Mouse (Mus musculus): ENCODE data around the gene Pigs. TPM values are rescaled to one million over a fixed set of nuclear protein-coding genes. Genes with fewer than 3 reads are reported as not detected.

Pigs gene
- polyA plus RNA-seq, 1 experiment from 2014 or later, result 82.9 TPM

DNA sequence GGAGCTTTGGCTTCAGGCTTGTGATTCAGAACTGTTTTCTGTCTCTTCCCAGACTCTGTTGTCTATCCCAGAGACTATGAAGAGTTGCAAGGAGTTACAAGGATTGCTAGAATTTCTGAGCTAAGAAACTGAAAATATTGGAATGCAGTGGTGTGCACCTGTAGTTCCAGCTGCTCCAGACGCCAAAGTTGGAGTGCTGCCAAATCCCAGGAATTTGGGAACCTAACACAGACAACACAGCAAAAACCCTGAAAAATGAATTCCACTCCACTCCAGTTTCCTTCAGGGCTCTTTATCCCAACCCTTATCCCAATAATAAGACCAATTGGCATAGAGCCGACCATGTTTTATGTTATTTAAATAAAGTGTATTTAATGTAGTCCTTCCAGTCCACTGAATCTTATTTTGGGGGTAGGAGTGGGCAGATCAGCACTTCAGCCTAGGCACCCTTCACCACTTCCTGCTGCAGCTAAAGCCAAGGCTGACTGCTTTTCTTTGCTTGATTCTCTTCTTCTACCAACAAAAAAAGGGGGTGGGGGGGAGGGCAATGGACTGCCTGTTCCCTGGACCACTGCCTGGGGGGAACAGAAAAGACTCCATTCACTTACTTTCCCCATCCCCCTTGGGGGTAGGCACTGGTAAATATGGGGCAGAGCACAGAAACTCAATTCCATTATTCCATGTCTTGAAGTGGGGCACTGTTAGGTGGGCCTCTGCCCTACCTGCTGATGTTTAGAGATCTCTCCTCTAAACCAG lies 6.0 kb upstream of the Pigs start:
- WGBS, result 81% methylated on average over 2 of the region's 2 CpGs
- DNase-seq (ENCODE audit: low spot score), result no peak

DNA sequence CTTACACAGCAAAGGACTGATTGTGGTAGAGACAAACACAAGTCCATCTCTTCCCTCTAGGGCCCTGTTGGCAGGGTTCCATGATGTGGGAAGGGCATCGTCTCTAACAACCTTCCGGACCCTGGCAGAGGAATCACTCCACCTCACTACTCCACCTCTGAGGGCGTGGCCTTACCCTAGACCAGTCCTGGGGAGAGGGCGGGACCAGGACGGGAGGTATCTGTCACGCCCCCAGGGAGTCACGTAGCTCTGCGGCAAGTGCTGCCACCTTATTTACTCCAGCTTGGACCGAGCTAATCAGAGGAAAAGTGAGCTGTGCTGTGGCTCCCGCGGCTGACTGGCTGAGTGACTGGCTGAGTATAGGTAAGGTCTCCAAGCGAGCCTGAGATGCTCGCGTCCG lies 5.4 kb upstream of the Pigs start, which contains the start of gene Aldoc:
Gene Aldoc, plus strand, starts transcription at position 109 of the 400 bp plus-strand sequence.
- 7% methylated on average over 15 of the region's 15 CpGs for WGBS
- H3K4me1 ChIP-seq (replicated peaks), result peaks cover 20% of the 10 kb centered on the region
- peak; percentile 35 for DNase-seq (ENCODE audit: low spot score)
- H3K4me3 ChIP-seq, result 0 out of 2 replicates have a peak within 1 kb of the TSS, but pooled peaks have one; percentile 24
- no peaks in the 10 kb centered on the region for H3K9me3 ChIP-seq
- H3K27ac ChIP-seq, result no peak within 1 kb of the TSS; the same call in 1 of the 2 replicates
- H3K36me3 ChIP-seq, result peaks cover 79% of the 10 kb centered on the region
- no peaks in the 10 kb centered on the region for H3K27me3 ChIP-seq (ENCODE audit: insufficient read depth, poor library complexity, severe bottlenecking)

More for the DNA sequence above, 6.0 kb upstream of the Pigs start:
- Histone ChIP-seq H3K27me3 (ENCODE audit: insufficient read depth, poor library complexity, severe bottlenecking) (no peaks in the 10 kb centered on the region), H3K9me3 (no peaks in the 10 kb centered on the region), H3K36me3 (peaks cover 85% of the 10 kb centered on the region), H3K27ac (no peak overlapping the region; the same call in 1 of the 2 replicates), H3K4me1 (replicated peaks) (peaks cover 20% of the 10 kb centered on the region), H3K4me3 (no peak overlapping the region)

DNA sequence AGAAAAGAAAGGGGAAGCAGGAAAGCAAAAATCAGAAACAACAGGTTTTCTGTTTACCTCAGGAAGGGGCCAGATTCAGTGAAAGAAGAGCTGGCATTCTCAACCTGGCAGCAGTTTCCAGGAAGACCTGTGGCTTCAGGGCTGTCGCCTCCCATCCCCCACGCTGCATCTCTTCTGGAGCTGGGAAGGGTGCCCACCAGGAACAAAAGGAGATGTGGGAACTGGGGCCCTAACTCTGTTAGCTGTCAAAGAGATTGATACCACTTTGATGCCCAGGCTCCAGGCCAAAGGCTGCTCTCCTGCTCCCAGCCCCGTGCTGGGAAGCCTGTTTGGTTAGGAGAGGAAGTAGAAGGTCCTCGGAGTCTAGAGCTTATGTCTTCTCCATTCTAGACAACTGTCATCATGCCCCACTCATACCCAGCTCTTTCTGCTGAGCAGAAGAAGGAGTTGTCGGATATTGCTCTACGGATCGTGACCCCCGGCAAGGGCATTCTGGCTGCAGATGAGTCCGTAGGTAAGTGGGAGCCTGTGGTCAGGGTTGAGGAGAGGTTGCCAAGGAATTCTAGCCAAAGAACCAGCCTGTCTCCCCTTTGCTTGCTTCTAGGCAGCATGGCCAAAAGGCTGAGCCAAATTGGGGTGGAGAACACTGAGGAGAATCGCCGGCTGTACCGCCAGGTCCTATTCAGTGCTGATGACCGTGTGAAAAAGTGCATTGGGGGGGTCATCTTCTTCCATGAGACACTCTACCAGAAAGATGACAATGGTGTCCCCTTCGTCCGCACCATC lies 4.0 kb upstream of the Pigs start:
- DNase-seq (ENCODE audit: low spot score), result no peak
- 88% methylated on average over 15 of the region's 15 CpGs for WGBS
- H3K27ac ChIP-seq, result no peak overlapping the region
- H3K4me1 ChIP-seq (replicated peaks), result peaks cover 28% of the 10 kb centered on the region
- H3K36me3 ChIP-seq, result peaks cover 66% of the 10 kb centered on the region
- no peaks in the 10 kb centered on the region for H3K9me3 ChIP-seq
- H3K27me3 ChIP-seq (ENCODE audit: insufficient read depth, poor library complexity, severe bottlenecking), result no peaks in the 10 kb centered on the region
- H3K4me3 ChIP-seq, result no peak overlapping the region

DNA sequence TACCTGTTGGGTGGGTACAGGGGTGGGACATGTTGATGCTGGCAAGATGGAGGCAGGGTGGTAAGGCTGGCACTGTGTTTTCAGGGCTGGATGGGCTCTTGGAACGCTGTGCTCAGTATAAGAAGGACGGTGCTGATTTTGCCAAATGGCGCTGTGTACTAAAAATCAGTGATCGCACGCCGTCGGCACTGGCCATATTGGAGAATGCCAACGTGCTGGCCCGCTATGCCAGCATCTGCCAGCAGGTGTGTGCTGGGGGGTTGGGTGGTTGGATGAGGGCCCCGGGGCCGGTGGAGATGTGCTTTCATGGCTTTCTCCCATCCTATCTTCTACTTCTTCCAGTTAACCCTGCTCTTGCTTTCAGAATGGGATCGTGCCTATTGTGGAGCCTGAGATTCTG lies 3.2 kb upstream of the Pigs start:
- Histone ChIP-seq H3K9me3 (no peaks in the 10 kb centered on the region), H3K27ac (no peak overlapping the region), H3K36me3 (peaks cover 58% of the 10 kb centered on the region), H3K4me3 (no peak overlapping the region), H3K27me3 (ENCODE audit: insufficient read depth, poor library complexity, severe bottlenecking) (no peaks in the 10 kb centered on the region), H3K4me1 (replicated peaks) (peaks cover 33% of the 10 kb centered on the region)
- 91% methylated on average over 12 of the region's 12 CpGs for WGBS
- no peak for DNase-seq (ENCODE audit: low spot score)

DNA sequence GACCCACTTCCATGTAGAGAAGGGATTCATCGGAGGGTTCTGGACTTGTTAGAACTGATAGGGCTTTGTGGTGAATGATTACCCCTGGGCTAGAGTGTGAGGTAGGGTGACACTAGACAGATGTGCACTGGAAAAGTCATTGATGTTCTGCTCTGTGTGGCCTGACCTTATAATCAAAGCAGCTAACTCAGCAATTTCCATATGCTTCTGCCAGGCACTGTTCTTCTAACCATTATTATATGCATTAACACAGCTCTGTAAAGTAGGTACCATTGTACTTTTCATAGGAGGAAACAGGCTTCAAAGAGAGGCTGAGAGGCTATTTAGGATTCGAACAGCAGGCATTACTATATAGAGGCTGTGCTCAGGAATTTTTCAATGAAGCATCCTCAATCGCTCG lies 1.0 kb upstream of the Pigs start:
- Histone ChIP-seq H3K4me1 (replicated peaks) (peaks cover 33% of the 10 kb centered on the region), H3K9me3 (no peaks in the 10 kb centered on the region), H3K27ac (no peak overlapping the region), H3K4me3 (no peak overlapping the region), H3K36me3 (peaks cover 39% of the 10 kb centered on the region), H3K27me3 (ENCODE audit: insufficient read depth, poor library complexity, severe bottlenecking) (no peaks in the 10 kb centered on the region)
- DNase-seq (ENCODE audit: low spot score), result no peak
- WGBS, result 94% methylated on average over 4 of the region's 4 CpGs

DNA sequence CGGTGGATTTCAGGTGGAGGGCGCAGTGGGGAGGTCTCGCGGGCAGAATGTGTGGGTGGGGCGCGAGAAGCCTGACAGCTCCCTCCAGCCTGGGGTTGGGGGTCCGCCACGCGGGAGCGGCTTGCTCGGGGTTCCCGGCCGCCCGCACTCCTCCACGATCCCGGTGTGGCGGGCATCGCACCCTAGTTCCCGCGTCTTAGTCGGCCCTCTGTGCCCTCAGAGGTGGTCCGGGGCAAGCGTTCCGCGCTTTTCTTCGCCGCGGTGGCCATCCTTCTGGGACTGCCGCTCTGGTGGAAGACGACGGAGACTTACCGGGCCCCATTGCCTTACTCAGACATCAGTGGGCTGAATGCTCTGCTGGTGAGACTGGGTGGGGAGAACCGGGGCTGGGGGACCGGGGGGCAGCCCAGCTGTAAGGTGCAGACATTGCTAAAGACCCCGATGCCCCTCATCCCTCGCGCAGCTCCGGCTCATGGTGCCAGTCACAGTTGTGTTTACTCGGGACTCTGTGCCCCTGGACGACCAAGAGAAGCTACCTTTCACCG lies 369 bp downstream of the Pigs start:
- 2% methylated on average over 41 of the region's 41 CpGs for whole genome bisulfite sequencing
- peaks cover 44% of the 10 kb centered on the region for H3K36me3 ChIP-seq
- peak overlapping the region; percentile 97 for H3K4me3 ChIP-seq

DNA sequence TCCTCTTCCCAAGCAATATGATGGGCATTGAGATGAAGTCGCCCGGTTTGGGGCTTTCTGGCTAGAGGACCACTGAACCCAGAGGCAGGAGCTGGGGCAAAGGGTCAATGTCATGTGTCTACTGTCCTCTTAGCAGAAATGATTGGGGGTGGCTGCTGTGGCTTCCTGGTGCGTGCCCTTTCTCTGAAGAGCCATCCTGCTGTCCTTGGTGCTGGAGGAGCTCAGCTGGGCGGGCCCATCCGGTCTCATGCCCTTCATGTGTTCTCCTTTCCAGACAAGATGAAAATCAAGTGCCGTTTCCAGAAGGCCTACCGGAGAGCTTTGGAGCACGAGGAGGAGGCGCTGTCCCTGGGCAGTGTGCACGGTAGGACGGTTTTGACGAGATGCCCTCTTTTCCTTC lies 4.5 kb downstream of the Pigs start:
- Histone ChIP-seq H3K4me3 (no peak overlapping the region), H3K36me3 (peaks cover 57% of the 10 kb centered on the region), H3K27me3 (ENCODE audit: insufficient read depth, poor library complexity, severe bottlenecking) (no peaks in the 10 kb centered on the region), H3K27ac (no peak overlapping the region), H3K4me1 (replicated peaks) (peaks cover 13% of the 10 kb centered on the region), H3K9me3 (no peaks in the 10 kb centered on the region)
- no peak for DNase-seq (ENCODE audit: low spot score)
- WGBS, result 95% methylated on average over 12 of the region's 12 CpGs

More for the DNA sequence above, 369 bp downstream of the Pigs start:
- no peaks in the 10 kb centered on the region for H3K27me3 ChIP-seq (ENCODE audit: insufficient read depth, poor library complexity, severe bottlenecking)
- no peaks in the 10 kb centered on the region for H3K9me3 ChIP-seq
- peaks cover 19% of the 10 kb centered on the region for H3K4me1 ChIP-seq (replicated peaks)
- H3K27ac ChIP-seq, result peak overlapping the region; percentile 87
- no peak for DNase-seq (ENCODE audit: low spot score)

DNA sequence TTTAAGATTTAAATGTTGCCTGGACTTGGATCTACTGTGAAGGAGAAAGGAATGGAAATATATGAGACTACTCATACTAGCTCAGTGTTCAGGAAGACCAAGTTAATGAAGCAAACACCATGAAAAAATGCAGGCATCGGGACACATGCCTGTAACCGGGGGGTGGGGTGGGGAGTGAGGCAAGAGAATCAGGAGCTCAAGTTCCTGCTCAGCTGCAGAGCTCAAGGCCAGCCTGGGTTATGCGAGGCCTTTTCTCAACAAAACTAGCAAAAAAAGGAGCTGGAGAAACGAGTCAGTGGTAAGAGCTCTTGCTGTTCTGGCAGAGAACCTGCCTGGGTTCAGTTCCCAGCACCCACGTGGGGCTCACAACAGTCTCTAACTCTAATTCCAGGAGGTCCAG lies 5.8 kb downstream of the Pigs start:
- Histone ChIP-seq H3K27me3 (ENCODE audit: insufficient read depth, poor library complexity, severe bottlenecking) (no peaks in the 10 kb centered on the region), H3K9me3 (no peaks in the 10 kb centered on the region), H3K4me3 (no peak overlapping the region), H3K36me3 (peaks cover 68% of the 10 kb centered on the region), H3K27ac (no peak overlapping the region), H3K4me1 (replicated peaks) (peaks cover 8% of the 10 kb centered on the region)
- WGBS, result 92% methylated on average over 5 of the region's 5 CpGs
- no peak for DNase-seq (ENCODE audit: low spot score)

DNA sequence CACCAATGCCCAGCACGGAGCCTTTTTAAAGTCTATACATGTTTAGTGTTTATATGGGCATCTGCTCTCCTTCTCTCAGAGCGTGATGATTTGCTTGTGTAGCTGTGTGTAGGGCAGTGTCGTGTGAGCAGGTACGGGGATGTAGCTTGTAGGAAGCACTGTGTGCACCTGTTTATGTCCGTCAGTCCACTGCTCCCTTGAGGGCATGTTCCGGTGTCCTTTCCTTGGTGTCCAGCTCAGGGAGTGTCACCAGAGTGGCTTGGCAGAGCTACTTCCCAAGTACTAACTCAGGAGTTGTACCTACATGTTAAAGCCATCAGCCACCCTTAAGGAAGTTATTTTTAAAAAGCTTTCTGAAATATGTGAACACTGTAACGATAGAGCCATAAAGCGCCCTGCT lies 8.8 kb downstream of the Pigs start:
- Histone ChIP-seq H3K27ac (no peak overlapping the region), H3K4me3 (no peak overlapping the region), H3K36me3 (peaks cover 95% of the 10 kb centered on the region), H3K9me3 (no peaks in the 10 kb centered on the region), H3K4me1 (replicated peaks) (no peaks in the 10 kb centered on the region), H3K27me3 (ENCODE audit: insufficient read depth, poor library complexity, severe bottlenecking) (no peaks in the 10 kb centered on the region)
- 96% methylated on average over 8 of the region's 8 CpGs for WGBS
- no peak for DNase-seq (ENCODE audit: low spot score)

DNA sequence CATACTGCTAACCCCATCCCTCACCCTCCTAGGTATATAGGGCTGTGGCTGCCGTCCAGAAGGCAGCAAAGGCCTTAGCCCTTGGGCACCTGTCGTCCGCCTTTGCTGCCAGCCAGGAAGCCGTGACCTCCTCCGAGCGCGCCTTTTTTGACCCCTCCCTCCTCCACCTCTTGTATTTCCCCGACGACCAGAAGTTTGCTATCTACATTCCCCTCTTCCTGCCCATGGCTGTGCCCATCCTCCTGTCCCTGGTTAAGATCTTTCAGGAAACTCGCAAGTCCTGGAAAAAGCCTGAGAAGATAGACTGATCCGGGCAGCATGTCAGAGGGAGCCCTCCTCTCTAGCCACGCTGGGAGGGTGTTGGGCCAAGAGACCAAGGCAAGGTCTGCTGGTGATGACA lies 13.5 kb downstream of the Pigs start:
- DNase-seq (ENCODE audit: low spot score), result no peak
- H3K36me3 ChIP-seq, result peaks cover 62% of the 10 kb centered on the region
- peaks cover 40% of the 10 kb centered on the region for H3K4me1 ChIP-seq (replicated peaks)
- no peaks in the 10 kb centered on the region for H3K9me3 ChIP-seq
- 85% methylated on average over 12 of the region's 12 CpGs for WGBS
- no peak overlapping the region for H3K27ac ChIP-seq
- no peak overlapping the region for H3K4me3 ChIP-seq
- H3K27me3 ChIP-seq (ENCODE audit: insufficient read depth, poor library complexity, severe bottlenecking), result no peaks in the 10 kb centered on the region

DNA sequence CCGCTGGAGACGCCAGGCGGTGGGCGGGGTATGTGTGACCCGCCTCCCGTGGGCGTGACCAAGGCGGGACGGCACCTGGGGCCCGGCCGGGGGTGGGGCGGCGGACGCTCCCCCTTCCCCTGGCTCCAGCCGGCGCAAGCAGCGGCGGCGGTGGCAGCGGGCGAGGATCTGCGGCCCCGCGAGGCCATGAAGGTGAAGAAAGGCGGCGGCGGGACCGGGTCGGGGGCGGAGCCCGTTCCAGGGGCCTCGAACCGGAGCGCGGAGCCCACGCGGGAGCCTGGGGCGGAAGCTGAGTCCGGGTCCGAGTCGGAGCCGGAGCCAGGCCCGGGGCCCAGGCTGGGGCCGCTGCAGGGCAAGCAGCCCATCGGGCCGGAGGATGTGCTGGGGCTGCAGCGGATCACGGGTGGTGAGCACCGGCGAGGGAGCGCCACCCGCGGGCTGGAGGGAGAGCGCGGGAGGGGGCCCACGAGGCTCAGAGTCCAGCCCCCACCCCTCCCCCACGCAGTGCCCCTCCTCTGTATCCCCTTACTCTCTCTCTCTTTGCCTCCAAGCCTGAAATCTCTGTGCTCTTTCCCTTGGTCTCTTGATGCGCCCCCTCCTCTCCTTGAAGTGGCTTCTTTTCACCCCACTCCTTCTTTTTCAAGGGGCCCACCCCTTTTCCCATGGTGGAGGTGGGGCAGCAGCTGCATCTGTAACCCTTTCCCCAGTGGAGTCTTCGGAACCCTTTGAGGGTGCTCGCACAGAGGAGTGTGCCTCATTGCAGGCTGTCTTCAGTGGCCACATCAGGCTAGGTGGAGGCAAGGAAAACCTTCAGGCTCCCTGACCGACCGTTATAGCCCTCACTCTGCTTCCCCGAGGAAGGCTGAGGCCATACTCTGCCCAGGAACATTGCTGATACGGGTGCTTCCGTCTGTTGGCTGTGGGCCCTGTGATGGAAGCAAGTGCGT lies 15.4 kb downstream of the Pigs start, which contains the start of gene Unc119:
Gene Unc119, plus strand, starts transcription at position 102 of the 947 bp plus-strand sequence.
- Histone ChIP-seq H3K27me3 (ENCODE audit: insufficient read depth, poor library complexity, severe bottlenecking) (no peaks in the 10 kb centered on the region), H3K27ac (peak within 1 kb of the TSS; percentile 97), H3K36me3 (peaks cover 59% of the 10 kb centered on the region), H3K4me1 (replicated peaks) (peaks cover 58% of the 10 kb centered on the region), H3K9me3 (no peaks in the 10 kb centered on the region), H3K4me3 (peak within 1 kb of the TSS; percentile 92)
- WGBS, result 2% methylated on average over 66 of the region's 66 CpGs
- peak; percentile 82 for DNase-seq (ENCODE audit: low spot score)

DNA sequence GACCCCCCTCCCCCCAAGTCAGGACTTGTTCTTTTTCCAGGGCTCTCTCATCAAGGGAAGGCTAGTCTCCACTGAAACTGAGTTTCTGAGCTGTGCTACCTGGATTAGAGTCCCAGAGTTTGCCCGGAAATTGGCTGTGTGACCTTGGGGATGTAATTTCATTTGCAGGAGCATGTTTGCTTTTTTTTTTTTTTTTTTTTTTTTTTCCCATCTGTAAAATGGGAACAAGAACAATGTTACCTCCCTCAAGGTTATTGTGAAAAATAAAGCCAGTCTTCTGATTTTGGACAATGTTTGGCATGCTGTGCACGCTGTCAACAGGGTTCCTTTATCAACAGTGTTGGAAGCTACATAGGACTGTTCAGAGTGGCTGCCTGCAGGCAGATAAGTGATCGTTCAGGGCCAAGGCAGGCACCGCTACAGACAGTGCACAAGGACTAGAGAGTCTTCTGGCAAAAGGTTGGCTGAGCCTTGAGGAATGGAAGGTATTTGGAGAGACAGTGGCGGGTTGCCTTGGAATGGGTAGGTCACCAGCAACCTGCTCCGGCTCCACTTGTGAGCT lies 16.2 kb downstream of the Pigs start:
- 85% methylated on average over 6 of the region's 6 CpGs for WGBS
- Histone ChIP-seq H3K4me3 (peak overlapping the region; percentile 92), H3K36me3 (peaks cover 59% of the 10 kb centered on the region), H3K27ac (peak overlapping the region; percentile 97), H3K27me3 (ENCODE audit: insufficient read depth, poor library complexity, severe bottlenecking) (no peaks in the 10 kb centered on the region), H3K9me3 (no peaks in the 10 kb centered on the region), H3K4me1 (replicated peaks) (peaks cover 59% of the 10 kb centered on the region)
- no peak for DNase-seq (ENCODE audit: low spot score)

Measured in hindbrain, embryonic 10.5 days (tissue).